Mouse (Mus musculus) liver, adult 2 months (tissue): ENCODE data around the gene Amdhd1. TPM values are rescaled to one million over a fixed set of nuclear protein-coding genes. Genes with fewer than 3 reads are reported as not detected.

Experiments
- DNase-seq: peaks from one replicate; pipeline ENCODE4 v3.0.0-alpha.2; 2011; ENCODE audit warnings: low read depth, low spot score; ENCODE audit errors: extremely low read depth
- H3K27ac ChIP-seq: fragments of 200-500 bp; replicated peaks from 2 replicates; pipeline ENCODE4 v1.5.1; 2012; ENCODE audit warnings: low read depth, mild to moderate bottlenecking, control low read depth, inconsistent platforms, low read length; ENCODE audit not compliant: insufficient read depth
- H3K27me3 ChIP-seq: fragments of 200-500 bp; 2 replicates; pipeline ENCODE4 v1.6.1; 2012; ENCODE audit warnings: mild to moderate bottlenecking, moderate library complexity, low read length, inconsistent platforms; ENCODE audit not compliant: control insufficient read depth, insufficient read depth
- H3K36me3 ChIP-seq: fragments of 200-500 bp; 2 replicates; pipeline ENCODE4 v1.6.1; 2012; ENCODE audit warnings: low read length, inconsistent platforms; ENCODE audit not compliant: control insufficient read depth, insufficient read depth
- H3K4me1 ChIP-seq: fragments of 200-500 bp; 2 replicates; pipeline ENCODE4 v1.6.1; 2011; ENCODE audit warnings: low read length; ENCODE audit not compliant: control insufficient read depth, insufficient read depth
- H3K4me3 ChIP-seq: fragments of 200-500 bp; 2 replicates; pipeline ENCODE4 v1.5.1; 2011; ENCODE audit warnings: low read depth, mild to moderate bottlenecking, control low read depth, low read length, moderate library complexity; ENCODE audit not compliant: insufficient read depth
- H3K79me2 ChIP-seq: fragments of 200-500 bp; 2 replicates; pipeline ENCODE4 v1.6.1; 2012; ENCODE audit warnings: inconsistent platforms, mild to moderate bottlenecking, low read length, moderate library complexity; ENCODE audit not compliant: control insufficient read depth, insufficient read depth
- H3K9ac ChIP-seq: fragments of 200-500 bp; 2 replicates; pipeline ENCODE4 v1.6.1; 2012; ENCODE audit warnings: low read depth, mild to moderate bottlenecking, control low read depth, inconsistent platforms, low read length
- CTCF ChIP-seq: fragments of 200-500 bp; IDR thresholded peaks from 2 replicates; pipeline ENCODE4 v1.5.1; 2011; ENCODE audit warnings: low read depth, low read length, control low read depth
- POLR2A ChIP-seq: fragments of 200-500 bp; IDR thresholded peaks from 2 replicates; pipeline ENCODE4 v1.6.1; 2011; ENCODE audit warnings: low read length, control low read depth; ENCODE audit not compliant: insufficient read depth; ENCODE audit errors: extremely low read depth
- WGBS: fragments of 180-500 bp; shearing (Covaris S2); methylation state at CpG from one replicate; pipeline ENCODE4 v1.1.7; 2018; 5-methylcytosine and 5-hydroxymethylcytosine counted together
- polyA plus RNA-seq: library from polyadenylated mRNA; depleted of rRNA; stranded (reverse); fragments of >200 nt; gene quantifications from 2 replicates; pipeline ENCODE4 v1.2.3, GENCODE M21; 2012; rRNA removed
- total RNA-seq: library from RNA; depleted of rRNA; stranded (reverse); fragments of >200 nt; gene quantifications from 2 replicates; pipeline ENCODE4 v1.2.3, GENCODE M21; 2014; rRNA removed

The Amdhd1 gene
- total RNA-seq (185 and 255 TPM in 2 replicates), polyA plus RNA-seq (204 and 233 TPM in 2 replicates)

- WGBS: 1% methylated on average over 35 of the region's 35 CpGs
- peak within 1 kb of the TSS; percentile 92 for H3K27ac ChIP-seq
These were observed at the start of gene Amdhd1 for GRCm38 (mm10) chr10:93539775-93540430. Gene Amdhd1, minus strand, starts transcription at chr10:93540033.

DNA sequence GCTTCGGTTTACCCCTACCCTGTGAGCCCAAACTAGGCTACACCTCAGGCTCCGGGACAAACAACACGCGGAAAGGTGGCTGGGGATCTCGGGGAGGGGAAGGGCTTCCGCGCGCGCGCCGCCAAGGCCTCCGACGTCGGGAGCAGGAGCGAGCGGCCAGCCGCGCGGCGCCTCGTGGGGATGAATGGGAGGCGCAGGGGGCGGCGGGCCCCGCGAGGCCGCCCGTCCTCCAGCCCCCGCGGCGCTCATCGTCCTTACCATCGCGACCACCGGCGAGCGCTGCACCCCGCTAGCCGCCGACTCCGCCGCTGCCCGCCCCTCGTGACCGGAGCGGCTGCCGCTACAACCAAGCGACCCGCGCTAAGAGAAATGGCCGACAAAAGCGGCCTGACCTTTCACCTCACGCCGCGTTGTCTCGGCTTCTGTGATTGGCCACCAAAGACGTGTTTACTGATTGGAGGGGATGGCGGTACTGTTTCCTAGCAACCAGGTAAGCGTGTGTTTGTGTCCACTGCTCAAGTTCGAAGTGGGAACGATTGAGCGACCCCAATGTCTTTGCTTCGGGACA, 49.5 kb upstream of the Amdhd1 start, which contains the start of gene Snrpf:
Snrpf (minus strand) TSS at position 426 of the 568 bp plus-strand sequence.
- Histone ChIP-seq H3K4me1 (peaks cover 7% of the 10 kb centered on the region; the same call in 1 of the 2 replicates), H3K27ac (peak within 1 kb of the TSS; percentile 64)

More at GRCm38 (mm10) chr10:93539775-93540430, at the start of gene Amdhd1:
- Histone ChIP-seq H3K4me1 (peaks cover 26% of the 10 kb centered on the region), H3K27me3 (no peaks in the 10 kb centered on the region), H3K36me3 (peaks cover 2% of the 10 kb centered on the region; the same call in 1 of the 2 replicates), H3K79me2 (no peaks in the 10 kb centered on the region), H3K4me3 (peak within 1 kb of the TSS; percentile 63), H3K9ac (peak within 1 kb of the TSS; percentile 80)
- TF ChIP-seq CTCF: peak; percentile 86
- TF ChIP-seq POLR2A: peak; percentile 76
- DNase-seq: peak; percentile 83

GRCm38 (mm10) chr10:93588796-93589195, 49.0 kb upstream of the Amdhd1 start:
- peak overlapping the region; percentile 80 for H3K4me3 ChIP-seq
- WGBS: 3% methylated on average over 11 of the region's 11 CpGs
- TF ChIP-seq CTCF (no peak), POLR2A (no peak)
- DNase-seq: peak; percentile 20
- peaks cover 8% of the 10 kb centered on the region for H3K36me3 ChIP-seq
- H3K27me3 ChIP-seq: no peaks in the 10 kb centered on the region
- peaks cover 5% of the 10 kb centered on the region; the same call in 1 of the 2 replicates for H3K4me1 ChIP-seq
- H3K79me2 ChIP-seq: peaks cover 8% of the 10 kb centered on the region
- H3K27ac ChIP-seq: peak overlapping the region; percentile 64
- peak overlapping the region; percentile 80 for H3K9ac ChIP-seq

More for the DNA sequence above, 49.5 kb upstream of the Amdhd1 start, which contains the start of gene Snrpf:
- peak within 1 kb of the TSS; percentile 80 for H3K4me3 ChIP-seq
- DNase-seq: peak; percentile 87
- TF ChIP-seq POLR2A (peak; percentile 31; the same call in 1 of the 2 replicates), CTCF (no peak)
- H3K79me2 ChIP-seq: peaks cover 8% of the 10 kb centered on the region
- no peaks in the 10 kb centered on the region for H3K27me3 ChIP-seq
- under 1% methylated on average over 61 of the region's 63 CpGs for WGBS
- H3K36me3 ChIP-seq: peaks cover 8% of the 10 kb centered on the region
- peak within 1 kb of the TSS; percentile 80 for H3K9ac ChIP-seq

DNA sequence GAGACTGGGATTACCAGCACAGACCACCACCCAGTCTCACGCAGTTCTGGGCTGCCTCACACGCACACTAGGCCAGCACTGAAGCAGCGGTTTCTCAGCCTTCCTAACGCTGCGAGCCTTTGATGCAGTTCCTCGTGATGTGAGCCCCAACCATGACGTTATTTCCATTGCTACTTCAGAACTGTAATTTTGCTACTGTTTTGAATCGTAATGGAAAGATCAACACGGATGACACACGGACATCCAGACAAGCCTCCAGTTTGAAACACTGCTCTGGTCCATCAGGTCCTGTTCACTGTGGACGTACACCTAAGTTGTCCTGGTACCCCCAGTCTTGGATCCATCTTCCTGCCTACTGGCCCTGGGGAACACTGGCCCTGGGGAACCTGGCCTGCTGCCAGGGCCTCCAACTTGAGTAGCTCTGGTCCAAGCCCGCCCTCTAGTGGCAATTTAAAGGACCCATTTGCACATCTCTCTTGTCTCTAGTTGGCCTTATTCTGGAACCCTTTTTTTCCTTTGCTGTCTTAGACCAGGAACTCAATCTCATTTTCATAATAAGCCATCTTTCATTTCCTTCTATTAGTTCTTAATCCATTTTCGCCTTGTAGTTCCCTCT, 37.5 kb upstream of the Amdhd1 start:
- H3K79me2 ChIP-seq: no peaks in the 10 kb centered on the region
- H3K4me1 ChIP-seq: 0 out of 2 replicates have a peak, but pooled peaks cover 3% of the 10 kb centered on the region
- 59% methylated on average over 13 of the region's 13 CpGs for WGBS
- peak; percentile 70 for DNase-seq
- H3K27me3 ChIP-seq: no peaks in the 10 kb centered on the region
- no peak overlapping the region for H3K27ac ChIP-seq
- TF ChIP-seq CTCF (peak; percentile 91), POLR2A (no peak)
- peaks cover 1% of the 10 kb centered on the region; the same call in 1 of the 2 replicates for H3K36me3 ChIP-seq
- H3K4me3 ChIP-seq: no peak overlapping the region
- H3K9ac ChIP-seq: no peak overlapping the region

DNA sequence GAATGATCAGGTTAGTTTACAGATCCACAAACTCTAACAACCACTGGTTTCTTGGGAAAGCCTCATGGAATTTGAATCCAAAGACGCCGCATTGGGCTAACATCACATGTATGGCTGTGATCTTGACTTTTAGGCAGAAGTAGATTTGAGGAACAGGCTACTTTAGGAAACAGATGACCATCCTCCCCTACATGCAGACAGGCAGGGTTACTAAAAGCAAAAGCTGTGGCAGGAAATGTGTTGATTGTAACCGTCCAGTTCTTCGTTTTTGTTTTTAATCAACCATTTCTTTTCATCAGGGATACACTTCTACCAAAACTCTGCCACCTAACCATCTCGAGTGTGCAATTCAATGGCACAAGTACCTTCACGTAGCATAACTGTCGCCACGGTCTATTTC, 36.1 kb upstream of the Amdhd1 start:
- WGBS: 92% methylated on average over 8 of the region's 8 CpGs
- DNase-seq: no peak
- no peak overlapping the region for H3K27ac ChIP-seq
- 0 out of 2 replicates have a peak, but pooled peaks cover 3% of the 10 kb centered on the region for H3K4me1 ChIP-seq
- no peak overlapping the region for H3K9ac ChIP-seq
- no peaks in the 10 kb centered on the region for H3K36me3 ChIP-seq
- no peak overlapping the region for H3K4me3 ChIP-seq
- no peaks in the 10 kb centered on the region for H3K27me3 ChIP-seq
- TF ChIP-seq CTCF: no peak
- TF ChIP-seq POLR2A: no peak
- H3K79me2 ChIP-seq: no peaks in the 10 kb centered on the region
